16 mouse cellular contexts compared by ENCODE assay signal in the genomic region with DNA sequence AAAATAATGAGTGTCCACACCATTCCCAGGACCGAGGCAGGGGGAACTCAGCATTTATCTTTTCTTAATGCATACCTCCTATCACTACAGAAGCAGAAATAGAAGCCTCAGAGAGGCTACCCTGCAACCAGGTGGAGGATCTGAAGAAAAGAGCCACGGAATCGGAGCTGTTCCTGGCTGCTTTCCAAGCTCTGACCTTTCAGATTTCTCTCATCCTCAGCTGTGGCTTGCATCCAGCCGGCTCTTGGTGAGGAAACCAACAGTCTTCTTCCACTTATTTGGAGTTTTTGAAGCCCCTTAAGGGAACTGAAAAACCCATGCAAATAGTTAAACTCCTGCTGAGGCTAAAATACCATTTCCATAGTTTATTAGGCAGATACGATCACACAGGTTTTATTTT.
DNase-seq lines count a peak whose midpoint lies in the region; ATAC-seq and TF ChIP-seq lines count a peak whose summit lies in the region.
"Had no signal": no experiment of that assay in that cellular context is flagged by ENCODE, and none has a peak within 500 bp of the region (broad histone marks: within the 10 kb centered on the region; RNA-seq: fewer than 3 reads in every experiment).

No protein-coding gene starts in this region.

- H3K27ac ChIP-seq in embryonic facial prominence, embryonic 14.5 days (replicated peaks; ENCODE audit: low read depth, low read length), result no peak overlapping the region
- H3K27ac ChIP-seq in embryonic facial prominence, embryonic 10.5 days (replicated peaks), result no peak overlapping the region
- H3K27ac ChIP-seq in CH12.LX (ENCODE audit: insufficient read depth, low read depth), result no peak overlapping the region
- no peak overlapping the region for H3K27ac ChIP-seq in cerebellum, adult 2 months (ENCODE audit: insufficient read depth, low read length)
- H3K27ac ChIP-seq: embryonic facial prominence, embryonic 15.5 days; heart, embryonic 10.5 days; lung, embryonic 15.5 days; neural tube, embryonic 13.5 days; stomach, postnatal 0 days had no signal

- 33% methylated on average over 5 of the region's 5 CpGs for WGBS in embryonic facial prominence, embryonic 14.5 days
- WGBS in embryonic facial prominence, embryonic 10.5 days, result 80% methylated on average over 5 of the region's 5 CpGs
- WGBS in cerebellum, adult 2 months, result 21% methylated on average over 5 of the region's 5 CpGs

- no peak overlapping the region for H3K4me3 ChIP-seq in embryonic facial prominence, embryonic 14.5 days (ENCODE audit: low read depth, low read length)
- no peak overlapping the region for H3K4me3 ChIP-seq in embryonic facial prominence, embryonic 10.5 days
- no peak overlapping the region for H3K4me3 ChIP-seq in CH12.LX (replicated peaks in 1 of 3; ENCODE audit: low read depth in 2 of 3, low read length in 2 of 3, poor library complexity in 1 of 3)
- H3K4me3 ChIP-seq in cerebellum, adult 2 months (replicated peaks; ENCODE audit: insufficient read depth, low read depth, low read length), result no peak overlapping the region
- H3K4me3 ChIP-seq: embryonic facial prominence, embryonic 15.5 days; heart, embryonic 10.5 days; lung, embryonic 15.5 days; neural tube, embryonic 13.5 days had no signal

- dilution Hi-C loops in CH12.LX (cut with MboI; ENCODE audit: extremely low pct_ligation_motif_present, extremely low pct_unique_long_range_greater_than_20kb, low sequenced_read_pairs), result no loop called here

- no peak overlapping the region for H3K9ac ChIP-seq in embryonic facial prominence, embryonic 14.5 days (ENCODE audit: low read depth, low read length)
- H3K9ac ChIP-seq in CH12.LX (ENCODE audit: insufficient read depth, low read depth), result no peak overlapping the region
- H3K9ac ChIP-seq: embryonic facial prominence, embryonic 15.5 days; lung, embryonic 15.5 days; neural tube, embryonic 13.5 days had no signal

- peak; percentile 55 for DNase-seq in embryonic facial prominence, embryonic 14.5 days (ENCODE audit: low spot score)
- no peak for DNase-seq in embryonic facial prominence, embryonic 10.5 days (ENCODE audit: low spot score)
- DNase-seq in left cerebral cortex, postnatal 14 days (ENCODE audit: low spot score in 2 of 2), result peak; percentile 2 to 6
- DNase-seq in left cerebral cortex, adult 11 months (ENCODE audit: low spot score), result no peak
- DNase-seq in CH12.LX (ENCODE audit: extremely low read depth), result no peak
- peak; percentile 70 to 86 for DNase-seq in cerebellum, adult 2 months
- no peak for DNase-seq in spleen, postnatal 36 days (ENCODE audit: low spot score in 2 of 2)
- DNase-seq in frontal cortex, adult 2 months (ENCODE audit: extremely low spot score in 1 of 2, low spot score in 1 of 2), result no peak
- DNase-seq: kidney, adult 8-10 months had no signal

- TF ChIP-seq EP300 in CH12.LX (IDR thresholded peaks at IDR 0.05; ENCODE audit: low read length), result peak; percentile 35; the same call in 1 of the 2 replicates

- no peak for TF ChIP-seq CTCF in CH12.LX (conservative IDR thresholded peaks at IDR 0.05 in 1 of 2, IDR thresholded peaks at IDR 0.05 in 1 of 2; ENCODE audit: low read depth in 2 of 2, low read length in 2 of 2)
- no peak for TF ChIP-seq CTCF in cerebellum, adult 2 months (IDR thresholded peaks at IDR 0.05; ENCODE audit: borderline replicate concordance, insufficient read depth, low read depth, low read length)

- 0 out of 2 replicates have a peak, but pooled peaks cover 3% of the 10 kb centered on the region for H3K4me1 ChIP-seq in embryonic facial prominence, embryonic 14.5 days (ENCODE audit: control insufficient read depth, insufficient read depth, low read length)
- no peaks in the 10 kb centered on the region for H3K4me1 ChIP-seq in embryonic facial prominence, embryonic 10.5 days
- peaks cover 2 to 25% of the 10 kb centered on the region in 2 experiments; a peak in 2 of 4 replicates for H3K4me1 ChIP-seq in CH12.LX (ENCODE audit: control insufficient read depth in 1 of 2, insufficient read depth in 2 of 2)
- H3K4me1 ChIP-seq in cerebellum, adult 2 months (ENCODE audit: control insufficient read depth, insufficient read depth, low read length), result peaks cover 5% of the 10 kb centered on the region; the same call in 1 of the 2 replicates
- H3K4me1 ChIP-seq: embryonic facial prominence, embryonic 15.5 days; heart, embryonic 10.5 days; lung, embryonic 15.5 days had no signal

- in situ Hi-C loops in CH12.LX (cut with MboI; ENCODE audit: low pct_ligation_motif_present, low pct_unique_long_range_greater_than_20kb, low sequenced_read_pairs), result no loop called here

- intact Hi-C loops in left cerebral cortex, postnatal 14 days (cut with DNase I), result no loop called here

- no peaks in the 10 kb centered on the region for H3K9me3 ChIP-seq in embryonic facial prominence, embryonic 14.5 days (ENCODE audit: control insufficient read depth, low read length)
- no peaks in the 10 kb centered on the region for H3K9me3 ChIP-seq in embryonic facial prominence, embryonic 10.5 days
- H3K9me3 ChIP-seq in CH12.LX (replicated peaks; ENCODE audit: low read length), result no peaks in the 10 kb centered on the region
- H3K9me3 ChIP-seq: embryonic facial prominence, embryonic 15.5 days; heart, embryonic 10.5 days; lung, embryonic 15.5 days; neural tube, embryonic 13.5 days had no signal

- no peak for ATAC-seq in embryonic facial prominence, embryonic 14.5 days (ENCODE audit: low read depth)
- ATAC-seq: hindbrain, embryonic 16.5 days; Patski had no signal

- H3K36me3 ChIP-seq in embryonic facial prominence, embryonic 14.5 days (ENCODE audit: control insufficient read depth, insufficient read depth, low read length), result no peaks in the 10 kb centered on the region
- no peaks in the 10 kb centered on the region for H3K36me3 ChIP-seq in embryonic facial prominence, embryonic 10.5 days (replicated peaks)
- H3K36me3 ChIP-seq in CH12.LX (replicated peaks in 1 of 2; ENCODE audit: control insufficient read depth in 1 of 2, insufficient read depth in 1 of 2, low read length in 1 of 2), result no peaks in the 10 kb centered on the region
- H3K36me3 ChIP-seq: embryonic facial prominence, embryonic 15.5 days; heart, embryonic 10.5 days; lung, embryonic 15.5 days; neural tube, embryonic 13.5 days had no signal

- H3K4me2 ChIP-seq in embryonic facial prominence, embryonic 14.5 days (ENCODE audit: low read depth, low read length), result no peak overlapping the region
- no peak overlapping the region for H3K4me2 ChIP-seq in CH12.LX (ENCODE audit: insufficient read depth, low read depth, poor library complexity, severe bottlenecking)
- H3K4me2 ChIP-seq: embryonic facial prominence, embryonic 15.5 days; lung, embryonic 15.5 days; neural tube, embryonic 13.5 days had no signal

- no peaks in the 10 kb centered on the region for H3K27me3 ChIP-seq in embryonic facial prominence, embryonic 14.5 days (replicated peaks; ENCODE audit: control insufficient read depth, insufficient read depth, low read length)
- H3K27me3 ChIP-seq in embryonic facial prominence, embryonic 10.5 days (replicated peaks; ENCODE audit: low read depth, poor library complexity, severe bottlenecking), result no peaks in the 10 kb centered on the region
- H3K27me3 ChIP-seq in CH12.LX (replicated peaks), result no peaks in the 10 kb centered on the region
- H3K27me3 ChIP-seq in cerebellum, adult 2 months (ENCODE audit: control insufficient read depth, insufficient read depth, low read length), result no peaks in the 10 kb centered on the region
- H3K27me3 ChIP-seq: embryonic facial prominence, embryonic 15.5 days; neural tube, embryonic 13.5 days; Patski had no signal

- TF ChIP-seq RAD21 in CH12.LX (IDR thresholded peaks at IDR 0.05; ENCODE audit: low read depth, low read length), result no peak

- H3K79me2 ChIP-seq in CH12.LX (replicated peaks; ENCODE audit: control insufficient read depth, extremely low read depth, insufficient read depth, poor library complexity, severe bottlenecking), result no peaks in the 10 kb centered on the region

- no peak for TF ChIP-seq POLR2A in CH12.LX (IDR thresholded peaks at IDR 0.05; ENCODE audit: low read depth, low read length)
- no peak for TF ChIP-seq POLR2A in cerebellum, adult 2 months (IDR thresholded peaks at IDR 0.05; ENCODE audit: borderline replicate concordance, insufficient read depth, low read length)

TF ChIP-seq in CH12.LX, 34 proteins besides CTCF, POLR2A, EP300 and RAD21:
- TF ChIP-seq IRF4 (IDR thresholded peaks at IDR 0.05; ENCODE audit: low read depth, low read length) (0 out of 2 replicates have a peak, but pooled peaks have one; percentile 18), MAFK (IDR thresholded peaks at IDR 0.05; ENCODE audit: insufficient replicate concordance, low read length) (no peak)

Comparison
In these comparisons a context has a peak if more than half of its experiments do, and no peak if none do; other contexts are left out.
1. DNase-seq: peak in embryonic facial prominence, embryonic 14.5 days (single experiment), left cerebral cortex, postnatal 14 days (2 of 2) and cerebellum, adult 2 months (2 of 2); none in embryonic facial prominence, embryonic 10.5 days (single experiment), left cerebral cortex, adult 11 months (single experiment), CH12.LX (single experiment), spleen, postnatal 36 days (0 of 2) and frontal cortex, adult 2 months (0 of 2).